Mouse (Mus musculus) layer of hippocampus, postnatal 25 days (tissue): ENCODE data around the gene Olfr790. TPM values are rescaled to one million over a fixed set of nuclear protein-coding genes. Genes with fewer than 3 reads are reported as not detected.

Experiments
- DNase-seq, 2 experiments: peaks; one replicate each; pipeline ENCODE4 v3.0.0; 2022; ENCODE audit warnings: mixed read lengths in 2 of 2, low spot score in 1 of 2; ENCODE audit errors: extremely low spot score in 1 of 2
- total RNA-seq, 2 experiments: library from RNA; stranded (reverse); gene quantifications; 2 replicates each; pipeline ENCODE4 v1.2.3; 2021

Olfr790 gene
- not detected for total RNA-seq

GRCm38 (mm10) chr10:129498192-129498591 lies at the start of gene Olfr790:
Gene Olfr790, plus strand, starts transcription at chr10:129498492.
- DNase-seq = no peak

DNA sequence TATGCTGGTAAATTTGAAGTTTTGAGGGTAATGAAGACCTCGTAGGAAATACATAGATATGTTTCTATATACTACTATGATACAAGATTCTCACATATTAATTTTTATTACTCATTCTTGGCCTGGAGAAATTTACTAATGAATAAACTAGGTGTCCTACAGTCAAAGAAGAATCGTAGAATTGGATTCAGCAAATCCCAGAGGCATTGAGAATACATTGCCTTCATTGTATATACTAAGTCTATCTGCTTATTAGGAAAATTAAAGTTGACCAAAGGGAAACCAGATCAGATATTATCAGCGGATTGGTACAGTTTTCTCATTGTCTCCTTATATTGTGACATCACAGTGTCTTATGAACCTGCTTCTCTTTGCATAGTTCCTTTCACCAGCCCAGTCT lies 36.7 kb upstream of the Olfr790 start, which contains the start of gene Olfr787:
Gene Olfr787 (plus strand): TSS at position 301 of the 400 bp plus-strand sequence.
- DNase-seq = no peak

DNA sequence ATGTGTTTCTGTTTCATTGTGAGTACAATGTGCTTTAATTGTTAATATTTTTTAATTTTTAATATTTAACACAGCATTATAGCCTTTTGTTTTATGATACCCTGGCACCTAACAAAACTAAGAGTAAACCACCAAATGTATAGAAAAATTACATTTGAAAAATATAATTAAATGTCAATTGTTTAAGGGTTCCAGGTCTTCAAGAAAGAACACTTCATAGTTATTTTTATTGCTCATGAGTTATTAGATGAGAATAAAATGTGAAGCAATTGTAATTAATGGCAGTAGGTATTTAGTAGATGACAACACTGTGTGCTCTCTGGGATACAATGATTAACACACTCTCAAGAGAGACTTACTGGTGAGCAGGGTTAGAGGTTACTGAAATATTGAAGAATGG lies 27.6 kb upstream of the Olfr790 start, which contains the start of gene Olfr788:
Gene Olfr788 (plus strand): TSS at position 301 of the 400 bp plus-strand sequence.
- DNase-seq = no peak

DNA sequence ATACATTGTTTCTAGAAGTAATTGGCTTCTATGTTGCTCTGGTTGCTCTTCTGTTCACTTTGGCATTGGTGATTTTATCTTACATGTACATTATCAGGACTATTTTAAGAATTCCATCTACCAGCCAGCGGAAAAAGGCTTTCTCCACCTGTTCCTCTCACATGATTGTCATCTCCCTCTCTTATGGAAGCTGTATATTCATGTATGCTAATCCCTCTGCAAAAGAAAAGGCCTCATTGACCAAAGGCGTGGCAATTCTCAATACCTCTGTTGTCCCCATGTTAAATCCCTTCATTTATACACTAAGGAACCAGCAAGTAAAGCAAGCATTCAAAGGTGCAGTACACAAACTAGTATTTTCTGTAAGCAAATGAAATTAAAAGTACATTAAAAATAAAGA lies 25.0 kb upstream of the Olfr790 start:
- DNase-seq = no peak

DNA sequence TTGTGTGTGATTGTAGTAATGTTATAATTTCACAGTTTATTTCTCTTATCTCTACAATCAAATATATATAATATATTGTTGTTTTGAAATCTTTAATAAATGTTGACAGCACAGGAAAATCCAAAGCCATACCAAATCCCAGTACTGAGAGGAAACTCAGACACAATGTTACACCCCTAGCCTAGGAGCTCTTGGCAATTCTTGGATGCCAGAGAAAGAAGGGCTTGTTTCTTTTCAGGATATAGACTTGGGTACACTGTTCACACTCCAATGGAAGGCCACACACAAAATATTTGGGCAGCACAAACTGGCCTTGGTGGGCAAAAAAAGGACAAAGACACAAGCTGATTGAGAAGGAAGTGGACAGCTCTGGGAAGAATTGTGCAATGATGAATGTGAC lies 24.6 kb upstream of the Olfr790 start:
- DNase-seq = no peak

- DNase-seq = no peak
These were observed 13.8 kb upstream of the Olfr790 start, which contains the start of gene Olfr789 for GRCm38 (mm10) chr10:129484452-129484851. Gene Olfr789, plus strand, starts transcription at chr10:129484752.

- no peak for DNase-seq
These were observed 8.2 kb upstream of the Olfr790 start for GRCm38 (mm10) chr10:129490101-129490500.

- no peak for DNase-seq
These were observed 23.2 kb downstream of the Olfr790 start, which contains the start of gene Olfr791 for GRCm38 (mm10) chr10:129521492-129521891. Gene Olfr791, plus strand, starts transcription at chr10:129521792.

- no peak for DNase-seq
These were observed 40.6 kb downstream of the Olfr790 start, which contains the start of gene Olfr792 for GRCm38 (mm10) chr10:129538862-129539261. Gene Olfr792, plus strand, starts transcription at chr10:129539162.

- DNase-seq = peak in 1 of 2 experiments; percentile 22
These were observed 51.1 kb downstream of the Olfr790 start for GRCm38 (mm10) chr10:129549354-129549753.

Other genes starting within 250 kb of the Olfr790 start
- not detected for gene Olfr776, start 239.4 kb upstream of the Olfr790 start, total RNA-seq
- not detected for gene Olfr777, start 227.0 kb upstream of the Olfr790 start, total RNA-seq
- gene Olfr780, start 180.4 kb upstream of the Olfr790 start, total RNA-seq = not detected
- gene Olfr781, start 169.6 kb upstream of the Olfr790 start, total RNA-seq = not detected
- gene Olfr782, start 149.6 kb upstream of the Olfr790 start, total RNA-seq = not detected
- under 1 TPM in 1 of 2 experiments, not detected in 1; 0.31 TPM for gene Olfr784, start 114.4 kb upstream of the Olfr790 start, total RNA-seq
- not detected for gene Olfr785, start 93.1 kb upstream of the Olfr790 start, total RNA-seq
- gene Olfr786, start 71.2 kb upstream of the Olfr790 start, total RNA-seq = not detected
- gene Olfr787, start 36.6 kb upstream of the Olfr790 start, total RNA-seq = not detected
- gene Olfr788, start 27.5 kb upstream of the Olfr790 start, total RNA-seq = not detected
- gene Olfr789, start 13.7 kb upstream of the Olfr790 start, total RNA-seq = not detected
- gene Olfr791, start 23.3 kb downstream of the Olfr790 start, total RNA-seq = not detected
- not detected for gene Olfr792, start 40.7 kb downstream of the Olfr790 start, total RNA-seq
- not detected for gene Olfr794, start 69.2 kb downstream of the Olfr790 start, total RNA-seq
- gene Olfr796, start 114.1 kb downstream of the Olfr790 start, total RNA-seq = not detected
- gene Olfr798, start 129.4 kb downstream of the Olfr790 start, total RNA-seq = not detected
- gene Olfr799, start 139.0 kb downstream of the Olfr790 start, total RNA-seq = not detected
- not detected for gene Olfr800, start 159.2 kb downstream of the Olfr790 start, total RNA-seq
- not detected for gene Olfr801, start 175.4 kb downstream of the Olfr790 start, total RNA-seq
- not detected for gene Olfr802, start 189.7 kb downstream of the Olfr790 start, total RNA-seq
- not detected for gene Olfr803, start 195.8 kb downstream of the Olfr790 start, total RNA-seq
- gene Olfr804, start 204.7 kb downstream of the Olfr790 start, total RNA-seq = not detected
- gene Olfr805, start 230.9 kb downstream of the Olfr790 start, total RNA-seq = not detected
- not detected for gene Olfr806, start 243.4 kb downstream of the Olfr790 start, total RNA-seq